Mouse (Mus musculus) C3H10T1/2 (cell line): ENCODE results near the gene Cntd1. TPM values are rescaled to one million over a fixed set of nuclear protein-coding genes. Genes with fewer than 3 reads are reported as not detected.

Source experiments
- polyA plus RNA-seq, 2 experiments: library from polyadenylated mRNA; unstranded; fragments of >200 nt; fragmentation: generic; extraction: Trizol; gene quantifications; one replicate each; pipeline ENCODE4 v1.2.1; 2012; ENCODE audit warnings: missing spikeins in 2 of 2

Cntd1 gene
- under 1 TPM in 1 of 2 experiments, not detected in 1; 0.31 TPM for polyA plus RNA-seq

GRCm38 (mm10) chr11:101278223-101279192 is at the start of gene Cntd1, which contains the start of gene Coa3:
Gene Cntd1 (plus strand): TSS chr11:101279012.
Gene Coa3 (minus strand): TSS chr11:101279114.

GRCm38 (mm10) chr11:101245855-101246701 is 32.7 kb upstream of the Cntd1 start, which contains the start of gene Ramp2:
Gene Ramp2 (plus strand): TSS chr11:101246028.

GRCm38 (mm10) chr11:101253613-101254389 is 25.0 kb upstream of the Cntd1 start, which contains the start of gene Vps25:
Gene Vps25 (plus strand): TSS chr11:101253707.

GRCm38 (mm10) chr11:101259948-101260825 is 18.6 kb upstream of the Cntd1 start, which contains the start of gene Wnk4:
Gene Wnk4 (plus strand): TSS chr11:101260567.

GRCm38 (mm10) chr11:101302004-101302798 is 23.4 kb downstream of the Cntd1 start, which contains the start of gene Becn1:
Gene Becn1 (minus strand): TSS chr11:101302286.

GRCm38 (mm10) chr11:101315665-101316500 is 37.1 kb downstream of the Cntd1 start, which contains the start of gene Psme3:
Gene Psme3 (plus strand): TSS chr11:101316213.

GRCm38 (mm10) chr11:101324763-101325162 is 46.0 kb downstream of the Cntd1 start, which contains the start of gene Aoc2:
Gene Aoc2 (plus strand): TSS chr11:101325063.

GRCm38 (mm10) chr11:101330371-101330924 is 51.6 kb downstream of the Cntd1 start, which contains the start of gene Aoc3:
Gene Aoc3 (plus strand): TSS chr11:101330605.

Other genes with a start within 250 kb of the Cntd1 start
- 10 to 100 TPM; 21.6 to 69.1 TPM for gene Naglu, start 209.0 kb upstream of the Cntd1 start, polyA plus RNA-seq
- under 1 TPM; 0.02 to 0.50 TPM for gene Hsd17b1, start 200.6 kb upstream of the Cntd1 start, polyA plus RNA-seq
- 10 to 100 TPM; 24.7 to 42.6 TPM for gene Coasy, start 196.4 kb upstream of the Cntd1 start, polyA plus RNA-seq
- gene Mlx, start 191.7 kb upstream of the Cntd1 start, polyA plus RNA-seq = 10 to 100 TPM; 23.4 to 30.0 TPM
- gene Psmc3ip, start 183.6 kb upstream of the Cntd1 start, polyA plus RNA-seq = 10 to 100 TPM; 10.9 to 17.0 TPM
- gene Retreg3, start 159.1 kb upstream of the Cntd1 start, polyA plus RNA-seq = 10 to 100 TPM; 18.5 to 57.2 TPM
- gene Tubg1, start 159.1 kb upstream of the Cntd1 start, polyA plus RNA-seq = 100 to 1,000 TPM in 1 of 2 experiments, 10 to 100 TPM in 1; 79.8 to 132 TPM
- gene Tubg2, start 123.1 kb upstream of the Cntd1 start, polyA plus RNA-seq = under 1 TPM; 0.08 to 0.42 TPM
- gene Cntnap1, start 108.5 kb upstream of the Cntd1 start, polyA plus RNA-seq = 1 to 10 TPM in 1 of 2 experiments, under 1 TPM in 1; 0.25 to 4.2 TPM
- 10 to 100 TPM; 19.4 to 50.6 TPM for gene Plekhh3, start 107.7 kb upstream of the Cntd1 start, polyA plus RNA-seq
- 1 to 10 TPM in 1 of 2 experiments, under 1 TPM in 1; 0.15 to 1.9 TPM for gene Ccr10, start 103.6 kb upstream of the Cntd1 start, polyA plus RNA-seq
- gene Ezh1, start 52.5 kb upstream of the Cntd1 start, polyA plus RNA-seq = 10 to 100 TPM in 1 of 2 experiments, 1 to 10 TPM in 1; 2.5 to 59.5 TPM
- gene Ramp2, start 33.0 kb upstream of the Cntd1 start, polyA plus RNA-seq = 10 to 100 TPM in 1 of 2 experiments, under 1 TPM in 1; 0.06 to 11.4 TPM
- gene Vps25, start 25.3 kb upstream of the Cntd1 start, polyA plus RNA-seq = 100 to 1,000 TPM; 160 to 255 TPM
- 10 to 100 TPM in 1 of 2 experiments, under 1 TPM in 1; 0.75 to 15.8 TPM for gene Wnk4, start 18.4 kb upstream of the Cntd1 start, polyA plus RNA-seq
- 100 to 1,000 TPM; 129 to 135 TPM for gene Coa3, start 102 bp downstream of the Cntd1 start, polyA plus RNA-seq
- 100 to 1,000 TPM in 1 of 2 experiments, 10 to 100 TPM in 1; 26.7 to 146 TPM for gene Becn1, start 23.3 kb downstream of the Cntd1 start, polyA plus RNA-seq
- 10 to 100 TPM; 40.8 to 46.7 TPM for gene Psme3, start 37.2 kb downstream of the Cntd1 start, polyA plus RNA-seq
- gene Aoc2, start 46.1 kb downstream of the Cntd1 start, polyA plus RNA-seq = 1 to 10 TPM in 1 of 2 experiments, under 1 TPM in 1; 0.28 to 2.7 TPM
- gene Aoc3, start 51.6 kb downstream of the Cntd1 start, polyA plus RNA-seq = 10 to 100 TPM in 1 of 2 experiments, under 1 TPM in 1; 0.39 to 37.3 TPM
- not detected for gene G6pc, start 88.5 kb downstream of the Cntd1 start, polyA plus RNA-seq
- 100 to 1,000 TPM in 1 of 2 experiments, 10 to 100 TPM in 1; 55.6 to 118 TPM for gene Aarsd1, start 138.6 kb downstream of the Cntd1 start, polyA plus RNA-seq
- 10 to 100 TPM in 1 of 2 experiments, 1 to 10 TPM in 1; 6.0 to 10.4 TPM for gene Gm27029, start 145.8 kb downstream of the Cntd1 start, polyA plus RNA-seq
- 10 to 100 TPM in 1 of 2 experiments, 1 to 10 TPM in 1; 7.1 to 24.8 TPM for gene Rundc1, start 146.1 kb downstream of the Cntd1 start, polyA plus RNA-seq
- gene Ptges3l, start 146.3 kb downstream of the Cntd1 start, polyA plus RNA-seq = 10 to 100 TPM in 1 of 2 experiments, 1 to 10 TPM in 1; 8.2 to 25.9 TPM
- gene Rpl27, start 163.3 kb downstream of the Cntd1 start, polyA plus RNA-seq = 1,000 to 10,000 TPM; 3,424 to 4,212 TPM
- gene Ifi35, start 169.4 kb downstream of the Cntd1 start, polyA plus RNA-seq = 10 to 100 TPM; 38.1 to 78.1 TPM
- 10 to 100 TPM; 41.4 to 62.3 TPM for gene Rnd2, start 186.0 kb downstream of the Cntd1 start, polyA plus RNA-seq
- 100 to 1,000 TPM; 270 to 433 TPM for gene Vat1, start 187.2 kb downstream of the Cntd1 start, polyA plus RNA-seq